Mouse (Mus musculus): ENCODE results near the gene Xpo5.

GRCm38 (mm10) chr17:46237079-46237478 is 34.5 kb downstream of the Xpo5 start:
- TF ChIP-seq POLR2A (IDR thresholded peaks at IDR 0.05; ENCODE audit: borderline replicate concordance, extremely low read depth, insufficient read depth, insufficient read length, poor library complexity, severe bottlenecking) (no peak), CTCF (IDR thresholded peaks at IDR 0.05; ENCODE audit: borderline replicate concordance, extremely low read depth, insufficient read depth, insufficient read length) (no peak)

Data from brain, embryonic 14.5 days (tissue).